Mouse (Mus musculus) liver, embryonic 14.5 days (tissue): ENCODE measurements around the gene Ntn1. TPM values are rescaled to one million over a fixed set of nuclear protein-coding genes. Genes with fewer than 3 reads are reported as not detected.

Experiments used
- ATAC-seq: fragments of 200-750 bp; cut with Nextera tagmentation; 2 replicates; pipeline ENCODE4 v1.8.0; 2017; ENCODE audit warnings: moderate number of reproducible peaks, mild to moderate bottlenecking, moderate library complexity; ENCODE audit not compliant: insufficient read depth
- DNase-seq, 3 experiments: peaks; one replicate each; pipeline ENCODE4 v3.0.0-alpha.2; 2012 to 2013; ENCODE audit warnings: low read depth in 3 of 3, low spot score in 3 of 3
- H3K27ac ChIP-seq: fragments of 300-500 bp; sonication (generic); 2 replicates; pipeline ENCODE4 v1.5.1; 2014; ENCODE audit warnings: moderate library complexity, mild to moderate bottlenecking, control low read depth, inconsistent platforms
- H3K27me3 ChIP-seq: fragments of 300-500 bp; sonication (generic); 2 replicates; pipeline ENCODE4 v1.6.1; 2014; ENCODE audit warnings: mild to moderate bottlenecking, low read length, moderate library complexity; ENCODE audit not compliant: control insufficient read depth, insufficient read depth
- H3K36me3 ChIP-seq: fragments of 300-500 bp; sonication (generic); replicated peaks from 2 replicates; pipeline ENCODE4 v1.6.1; 2014; ENCODE audit warnings: low read depth; ENCODE audit not compliant: control insufficient read depth, insufficient read depth
- H3K4me1 ChIP-seq, 2 experiments: fragments of 200-500 bp in 1 of 2; fragments of 300-500 bp in 1 of 2; sonication (generic) in 1 of 2; replicated peaks; 2 replicates each; pipeline ENCODE4 v1.6.1; 2012 to 2014; ENCODE audit warnings: antibody characterized with exemption in 1 of 2, inconsistent platforms in 1 of 2, low read length in 1 of 2; ENCODE audit not compliant: control insufficient read depth in 2 of 2, insufficient read depth in 2 of 2
- H3K4me2 ChIP-seq: fragments of 300-500 bp; sonication (generic); 2 replicates; pipeline ENCODE4 v1.6.1; 2014; ENCODE audit warnings: low read depth, mild to moderate bottlenecking, control low read depth, moderate library complexity
- H3K4me3 ChIP-seq, 2 experiments: fragments of 200-500 bp in 1 of 2; fragments of 300-500 bp in 1 of 2; sonication (generic) in 1 of 2; 2 replicates each; pipeline ENCODE4 v1.5.1; 2012 to 2014; ENCODE audit warnings: low read depth in 2 of 2, low read length in 2 of 2, mild to moderate bottlenecking in 2 of 2, control low read depth in 1 of 2, inconsistent platforms in 1 of 2, moderate library complexity in 1 of 2; ENCODE audit not compliant: insufficient read depth in 1 of 2
- H3K9ac ChIP-seq: fragments of 300-500 bp; sonication (generic); replicated peaks from 2 replicates; pipeline ENCODE4 v1.6.1; 2014; ENCODE audit warnings: mild to moderate bottlenecking, control low read depth, moderate library complexity
- H3K9me3 ChIP-seq: fragments of 300-500 bp; sonication (generic); 2 replicates; pipeline ENCODE4 v1.6.1; 2016; ENCODE audit warnings: low read length, mixed read lengths; ENCODE audit not compliant: control insufficient read depth
- CTCF ChIP-seq: IDR thresholded peaks from 2 replicates; pipeline ENCODE4 v1.5.1; 2016; ENCODE audit warnings: antibody characterized with exemption, low read depth, control low read depth
- EP300 ChIP-seq: IDR thresholded peaks from 2 replicates; pipeline ENCODE4 v1.6.1; 2016; ENCODE audit warnings: antibody characterized with exemption, low read depth
- WGBS: fragments of 180-500 bp; shearing (Covaris S2); extraction: QIAGEN DNeasy Blood & Tissue Kit; methylation state at CpG from one replicate; pipeline ENCODE4 v1.1.7; 2014; ENCODE audit not compliant: insufficient replicate concordance; 5-methylcytosine and 5-hydroxymethylcytosine counted together
- polyA plus RNA-seq, 2 experiments: library from polyadenylated mRNA; depleted of rRNA in 1 of 2; stranded (reverse) in 1 of 2; unstranded in 1 of 2; fragments of >200 nt; fragmentation: Nextera tagmentation in 1 of 2; extraction: Ambion mirVana in 1 of 2; gene quantifications; 2 replicates each; pipeline versions ENCODE4 v1.2.1 to v1.2.3; 2012 to 2014

Gene Ntn1
- polyA plus RNA-seq, 2 experiments = 0.06 to 0.15 TPM

- no peak overlapping the region for H3K27ac ChIP-seq
- H3K4me1 ChIP-seq = no peaks in the 10 kb centered on the region
- H3K4me3 ChIP-seq = no peak overlapping the region
- no peaks in the 10 kb centered on the region for H3K36me3 ChIP-seq
- H3K27me3 ChIP-seq = peaks cover 76% of the 10 kb centered on the region
- H3K4me2 ChIP-seq = no peak overlapping the region
- TF ChIP-seq EP300 (no peak), CTCF (no peak)
- WGBS = 8% methylated on average over 12 of the region's 12 CpGs
- H3K9ac ChIP-seq = no peak overlapping the region
- no peak for ATAC-seq
- DNase-seq = no peak
- H3K9me3 ChIP-seq = no peaks in the 10 kb centered on the region
Measured at GRCm38 (mm10) chr11:68384131-68384530, 16.5 kb downstream of the Ntn1 start.

DNA sequence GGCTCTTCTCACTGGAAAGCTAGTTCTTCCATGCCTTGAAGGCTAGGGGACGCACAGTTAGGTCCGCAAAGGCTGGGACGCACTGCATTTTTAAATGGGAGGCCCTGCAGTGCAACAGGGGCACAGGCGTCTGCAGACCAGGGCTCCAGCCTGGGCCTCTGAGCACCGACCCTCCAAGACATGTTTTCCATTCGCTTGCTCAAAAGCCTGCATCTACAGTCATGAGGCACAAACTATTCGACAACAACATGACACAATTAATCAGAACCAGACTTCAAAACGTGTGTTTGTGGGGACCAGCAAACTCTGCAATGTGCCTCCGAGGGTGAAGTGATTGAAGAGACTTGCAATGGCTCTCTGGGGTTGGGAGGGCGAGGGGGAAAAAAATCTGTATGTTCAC lies 17.1 kb downstream of the Ntn1 start:
- TF ChIP-seq CTCF = no peak
- TF ChIP-seq EP300 = no peak
- H3K36me3 ChIP-seq = no peaks in the 10 kb centered on the region
- no peaks in the 10 kb centered on the region for H3K9me3 ChIP-seq
- H3K4me1 ChIP-seq = no peaks in the 10 kb centered on the region
- no peak overlapping the region for H3K4me3 ChIP-seq
- DNase-seq (no peak), ATAC-seq (no peak)
- no peak overlapping the region for H3K4me2 ChIP-seq
- H3K27me3 ChIP-seq = peaks cover 72% of the 10 kb centered on the region
- no peak overlapping the region for H3K27ac ChIP-seq
- no peak overlapping the region for H3K9ac ChIP-seq
- 4% methylated on average over 10 of the region's 10 CpGs for WGBS

DNA sequence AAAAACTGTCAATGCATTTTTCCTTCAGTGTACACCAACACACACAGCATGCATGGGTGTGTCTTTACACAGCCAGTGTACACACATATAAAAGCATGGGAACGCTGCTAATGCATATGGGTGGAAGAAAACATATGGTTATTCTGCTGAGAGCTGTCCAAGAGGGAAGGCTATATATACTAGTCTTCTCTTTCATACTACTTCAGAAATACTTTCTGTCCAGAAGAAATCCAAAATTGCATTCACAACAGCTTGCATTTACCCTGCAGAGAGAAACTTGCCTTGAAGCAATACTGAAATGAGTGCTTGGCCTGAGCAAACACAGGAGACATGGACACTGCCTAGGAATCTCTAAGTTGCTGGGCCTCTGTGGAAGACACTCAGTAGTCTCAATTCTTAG lies 18.8 kb downstream of the Ntn1 start:
- DNase-seq (no peak), ATAC-seq (no peak)
- no peaks in the 10 kb centered on the region for H3K36me3 ChIP-seq
- no peaks in the 10 kb centered on the region for H3K9me3 ChIP-seq
- no peaks in the 10 kb centered on the region for H3K4me1 ChIP-seq
- H3K4me2 ChIP-seq = no peak overlapping the region
- no peak for TF ChIP-seq EP300
- no peak for TF ChIP-seq CTCF
- no peak overlapping the region for H3K27ac ChIP-seq
- peaks cover 55% of the 10 kb centered on the region for H3K27me3 ChIP-seq
- H3K4me3 ChIP-seq = no peak overlapping the region
- no peak overlapping the region for H3K9ac ChIP-seq
- 67% methylated on average over 1 of the region's 1 CpGs for WGBS

- no peak for ATAC-seq
- DNase-seq = no peak
- H3K27me3 ChIP-seq = peaks cover 50% of the 10 kb centered on the region
- TF ChIP-seq EP300 = no peak
- TF ChIP-seq CTCF = no peak
- no peak overlapping the region for H3K9ac ChIP-seq
- H3K9me3 ChIP-seq = no peaks in the 10 kb centered on the region
- H3K4me2 ChIP-seq = no peak overlapping the region
- H3K4me3 ChIP-seq = no peak overlapping the region
- no peaks in the 10 kb centered on the region for H3K36me3 ChIP-seq
- WGBS = 55% methylated on average over 9 of the region's 9 CpGs
- no peak overlapping the region for H3K27ac ChIP-seq
- no peaks in the 10 kb centered on the region for H3K4me1 ChIP-seq
Measured at GRCm38 (mm10) chr11:68381318-68381717, 19.3 kb downstream of the Ntn1 start.

DNA sequence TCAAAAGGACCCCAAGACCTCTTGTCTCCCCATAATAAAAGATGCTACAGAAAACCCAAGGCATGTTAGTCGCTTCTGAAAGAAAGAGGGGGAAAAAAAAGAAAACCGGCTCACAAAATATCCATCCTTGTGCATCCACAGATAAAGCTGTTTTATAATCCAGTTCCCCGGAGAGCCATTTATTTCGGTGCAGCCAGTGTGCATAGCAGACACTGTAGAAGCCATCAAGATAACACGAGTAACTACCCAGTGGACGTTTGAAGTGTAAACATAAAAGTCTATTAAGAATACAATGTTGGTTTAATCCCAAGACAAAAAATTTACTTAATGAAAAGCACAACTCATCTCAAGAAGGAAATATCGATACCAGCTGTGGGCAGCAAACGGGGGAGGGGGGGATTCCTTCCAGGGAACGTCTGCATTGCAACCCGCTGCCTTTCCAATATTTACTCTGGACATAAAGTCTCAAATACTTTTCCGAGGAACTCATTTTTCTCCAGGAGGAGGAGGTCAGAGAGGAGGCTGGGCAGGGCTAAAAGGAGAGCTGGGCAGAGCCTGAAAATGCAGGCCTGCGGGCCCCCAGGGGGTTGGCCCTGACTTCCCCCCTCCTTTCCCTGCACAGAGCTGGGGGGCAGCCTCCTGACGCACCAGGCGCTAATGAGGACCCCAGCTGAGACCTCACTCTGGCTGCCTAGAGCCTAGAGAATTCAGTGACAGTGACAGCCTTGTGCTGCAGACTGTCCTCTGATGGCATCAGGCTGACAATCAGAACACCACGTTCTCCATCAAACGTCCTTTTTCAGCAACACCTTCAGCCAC lies 21.5 kb downstream of the Ntn1 start:
- Histone ChIP-seq H3K4me2 (no peak overlapping the region), H3K4me3 (no peak overlapping the region), H3K9ac (no peak overlapping the region), H3K27ac (no peak overlapping the region), H3K9me3 (no peaks in the 10 kb centered on the region), H3K36me3 (no peaks in the 10 kb centered on the region), H3K27me3 (peaks cover 28% of the 10 kb centered on the region), H3K4me1 (no peaks in the 10 kb centered on the region)
- no peak for ATAC-seq
- DNase-seq = no peak
- TF ChIP-seq EP300 (no peak), CTCF (no peak)
- WGBS = 23% methylated on average over 16 of the region's 16 CpGs
